Mouse (Mus musculus) neural tube, embryonic 11.5 days (tissue): ENCODE measurements around the gene Plin2. TPM values are rescaled to one million over a fixed set of nuclear protein-coding genes. Genes with fewer than 3 reads are reported as not detected.
A peak's percentile ranks its signal among the peaks of the same experiment; 100 is the strongest.

ENCODE experiments used
- ATAC-seq: fragments of 200-750 bp; cut with Nextera tagmentation; 2 replicates; pipeline ENCODE4 v1.8.0; 2017; ENCODE audit warnings: moderate number of reproducible peaks, mild to moderate bottlenecking, moderate TSS enrichment, moderate library complexity; ENCODE audit not compliant: insufficient read depth, low FRiP score, low TSS enrichment
- DNase-seq: peaks from one replicate; pipeline ENCODE4 v3.0.0-alpha.2; 2015; ENCODE audit warnings: low spot score
- H3K27ac ChIP-seq: fragments of 300-500 bp; sonication (generic); 2 replicates; pipeline ENCODE4 v1.5.1; 2014; ENCODE audit warnings: low read depth, mild to moderate bottlenecking, low read length
- H3K27me3 ChIP-seq: fragments of 300-500 bp; sonication (generic); 2 replicates; pipeline ENCODE4 v1.6.1; 2014; ENCODE audit warnings: mild to moderate bottlenecking, low read length, mixed read lengths; ENCODE audit not compliant: control insufficient read depth, insufficient read depth
- H3K36me3 ChIP-seq: fragments of 300-500 bp; sonication (generic); 2 replicates; pipeline ENCODE4 v1.6.1; 2014; ENCODE audit warnings: mild to moderate bottlenecking, low read length, moderate library complexity, mixed read lengths; ENCODE audit not compliant: control insufficient read depth, insufficient read depth
- H3K4me1 ChIP-seq: fragments of 300-500 bp; sonication (generic); 2 replicates; pipeline ENCODE4 v1.6.1; 2014; ENCODE audit warnings: low read length, mixed read lengths; ENCODE audit not compliant: control insufficient read depth, insufficient read depth
- H3K4me2 ChIP-seq: fragments of 300-500 bp; sonication (generic); 2 replicates; pipeline ENCODE4 v1.6.1; 2014; ENCODE audit warnings: low read depth, mild to moderate bottlenecking, moderate library complexity
- H3K4me3 ChIP-seq: fragments of 300-500 bp; sonication (generic); 2 replicates; pipeline ENCODE4 v1.5.1; 2014; ENCODE audit warnings: low read depth, low read length
- H3K9ac ChIP-seq: fragments of 300-500 bp; sonication (generic); 2 replicates; pipeline ENCODE4 v1.6.1; 2014; ENCODE audit warnings: mild to moderate bottlenecking, low read length
- H3K9me3 ChIP-seq: fragments of 300-500 bp; sonication (generic); 2 replicates; pipeline ENCODE4 v1.6.1; 2016; ENCODE audit warnings: low read length; ENCODE audit not compliant: control insufficient read depth
- WGBS: fragments of 180-500 bp; shearing (Covaris S2); extraction: QIAGEN DNeasy Blood & Tissue Kit; methylation state at CpG from one replicate; pipeline ENCODE4 v1.1.7; 2014; 5-methylcytosine and 5-hydroxymethylcytosine counted together
- polyA plus RNA-seq: library from polyadenylated mRNA; unstranded; fragments of >200 nt; fragmentation: Nextera tagmentation; extraction: Ambion mirVana; gene quantifications from 2 replicates; pipeline ENCODE4 v1.2.1, GENCODE M21; 2014

Gene Plin2
- polyA plus RNA-seq, result 84.2 and 85.8 TPM in 2 replicates

DNA sequence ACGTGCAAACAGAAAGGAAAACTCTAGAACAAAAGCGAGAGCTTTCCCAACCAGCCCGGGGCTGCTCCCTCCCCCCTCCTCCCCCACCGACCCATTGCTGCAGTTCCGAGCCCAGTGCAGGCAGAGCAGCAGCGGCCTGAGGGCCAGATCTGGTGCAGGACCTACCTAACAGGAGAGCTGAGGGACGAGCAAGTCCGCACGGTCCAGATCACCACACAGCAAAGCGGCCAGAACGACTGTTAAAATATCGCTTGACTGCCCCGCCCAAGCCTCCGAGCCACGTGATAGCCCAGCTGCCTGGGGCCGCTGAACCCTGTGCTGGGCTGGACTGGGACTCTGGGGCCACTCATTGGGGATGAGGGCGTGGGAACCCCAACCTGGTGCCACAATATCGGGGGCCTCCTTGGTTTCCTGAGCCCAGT is at the start of gene Plin2:
Gene Plin2, minus strand, starts transcription at position 281 of the 422 bp plus-strand sequence.
- WGBS, result 0% methylated on average over 18 of the region's 18 CpGs
- Histone ChIP-seq H3K4me1 (peaks cover 4% of the 10 kb centered on the region), H3K9me3 (no peaks in the 10 kb centered on the region), H3K4me3 (peak within 1 kb of the TSS; percentile 66), H3K36me3 (0 out of 2 replicates have a peak, but pooled peaks cover 3% of the 10 kb centered on the region), H3K4me2 (peak within 1 kb of the TSS; percentile 64), H3K27ac (peak within 1 kb of the TSS; percentile 40; the same call in 1 of the 2 replicates), H3K9ac (peak within 1 kb of the TSS; percentile 85), H3K27me3 (no peaks in the 10 kb centered on the region)
- peak; percentile 91 for ATAC-seq
- DNase-seq, result peak; percentile 73

DNA sequence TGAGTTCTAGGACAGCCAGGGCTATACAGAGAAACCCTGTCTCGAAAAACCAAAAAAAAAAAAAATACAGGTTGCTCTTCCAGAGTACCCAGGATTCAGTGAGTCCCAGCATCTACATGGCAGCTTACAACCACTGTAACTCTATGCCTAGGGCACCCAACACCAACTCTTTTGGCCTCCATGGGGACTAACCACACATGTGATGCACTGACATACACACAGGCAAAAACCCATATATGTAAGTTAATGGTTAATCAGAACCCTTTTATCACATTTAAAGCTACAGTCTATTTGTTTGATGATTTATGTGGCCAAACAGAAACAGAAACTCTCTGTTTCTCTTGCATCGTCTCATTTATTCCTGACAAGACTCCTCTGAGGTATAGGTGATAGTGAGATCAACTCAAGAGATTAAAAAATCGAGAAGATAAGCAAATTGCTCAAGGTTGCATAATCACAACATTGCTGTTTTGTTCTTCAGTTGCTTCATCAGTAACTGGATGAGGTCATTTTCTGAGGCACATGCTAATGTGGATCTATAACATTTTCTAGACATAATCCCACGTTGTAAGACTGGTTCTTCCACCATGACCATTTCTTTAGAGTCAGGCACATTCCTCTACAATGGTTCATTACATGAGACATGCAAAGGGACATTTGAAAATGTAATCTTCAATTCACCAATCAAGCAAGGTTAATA is 49.2 kb upstream of the Plin2 start:
- no peak for ATAC-seq
- Histone ChIP-seq H3K4me1 (no peaks in the 10 kb centered on the region), H3K9ac (no peak overlapping the region), H3K4me2 (no peak overlapping the region), H3K9me3 (no peaks in the 10 kb centered on the region), H3K27ac (no peak overlapping the region), H3K27me3 (no peaks in the 10 kb centered on the region), H3K36me3 (no peaks in the 10 kb centered on the region), H3K4me3 (no peak overlapping the region)
- DNase-seq, result no peak
- 74% methylated on average over 4 of the region's 4 CpGs for WGBS

DNA sequence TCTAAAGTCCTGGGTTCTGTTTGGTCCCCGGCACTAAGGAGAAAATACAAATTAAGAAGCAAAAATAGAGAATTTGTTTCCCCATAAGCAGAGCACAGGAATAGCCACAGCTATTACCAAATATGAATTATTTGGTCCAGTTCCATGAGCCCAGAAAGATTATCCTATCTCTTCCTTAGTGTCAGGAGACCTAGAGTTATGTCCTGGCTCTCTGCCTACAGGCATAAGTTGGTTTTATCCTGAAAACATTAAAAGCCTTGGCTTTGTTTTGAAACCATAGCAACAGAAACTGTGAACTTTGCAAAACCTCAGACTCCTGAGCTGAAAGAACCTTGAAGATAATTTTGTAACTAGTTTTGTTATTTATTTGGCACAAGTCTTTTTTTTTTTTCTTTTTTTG is 47.3 kb upstream of the Plin2 start:
- Histone ChIP-seq H3K4me1 (no peaks in the 10 kb centered on the region), H3K27ac (no peak overlapping the region), H3K9me3 (no peaks in the 10 kb centered on the region), H3K36me3 (no peaks in the 10 kb centered on the region), H3K27me3 (no peaks in the 10 kb centered on the region), H3K4me3 (no peak overlapping the region), H3K9ac (no peak overlapping the region), H3K4me2 (no peak overlapping the region)
- DNase-seq (no peak), ATAC-seq (no peak)
- WGBS, result 94% methylated on average over 1 of the region's 1 CpGs

GRCm38 (mm10) chr4:86715341-86715740 is 45.5 kb upstream of the Plin2 start:
- H3K27me3 ChIP-seq, result no peaks in the 10 kb centered on the region
- H3K4me1 ChIP-seq, result no peaks in the 10 kb centered on the region
- H3K9me3 ChIP-seq, result no peaks in the 10 kb centered on the region
- WGBS, result 96% methylated on average over 1 of the region's 1 CpGs
- no peak overlapping the region for H3K4me2 ChIP-seq
- no peak overlapping the region for H3K9ac ChIP-seq
- DNase-seq, result no peak
- no peak for ATAC-seq
- H3K27ac ChIP-seq, result no peak overlapping the region
- no peak overlapping the region for H3K4me3 ChIP-seq
- H3K36me3 ChIP-seq, result no peaks in the 10 kb centered on the region

DNA sequence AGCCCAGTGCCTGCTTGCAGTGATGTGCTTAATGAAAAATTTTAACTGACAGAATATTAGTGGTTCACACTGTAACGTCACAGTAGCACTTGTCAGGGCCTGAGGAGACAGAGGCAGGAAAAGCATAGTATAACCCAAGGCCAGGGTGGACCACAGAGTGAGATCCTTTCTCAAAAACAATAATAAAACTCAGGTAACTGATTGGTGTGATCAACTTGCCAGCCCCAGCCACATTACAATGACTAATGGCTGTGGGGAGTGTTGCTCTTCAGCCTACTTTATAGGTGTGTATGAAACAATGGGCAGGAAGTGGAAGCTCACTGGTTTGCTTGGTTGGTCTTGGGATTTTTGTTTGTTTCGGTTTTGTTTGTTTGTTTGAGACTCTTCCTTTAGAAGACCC is 43.7 kb upstream of the Plin2 start:
- WGBS, result 76% methylated on average over 2 of the region's 2 CpGs
- Histone ChIP-seq H3K4me2 (no peak overlapping the region), H3K4me3 (no peak overlapping the region), H3K27ac (no peak overlapping the region), H3K4me1 (no peaks in the 10 kb centered on the region), H3K9ac (no peak overlapping the region), H3K9me3 (no peaks in the 10 kb centered on the region), H3K27me3 (no peaks in the 10 kb centered on the region), H3K36me3 (no peaks in the 10 kb centered on the region)
- no peak for ATAC-seq
- DNase-seq, result no peak

- H3K27me3 ChIP-seq, result no peaks in the 10 kb centered on the region
- ATAC-seq, result no peak
- no peak overlapping the region for H3K4me2 ChIP-seq
- no peaks in the 10 kb centered on the region for H3K36me3 ChIP-seq
- no peak for DNase-seq
- H3K4me3 ChIP-seq, result no peak overlapping the region
- H3K4me1 ChIP-seq, result no peaks in the 10 kb centered on the region
- no peaks in the 10 kb centered on the region for H3K9me3 ChIP-seq
- WGBS, result 88% methylated on average over 12 of the region's 12 CpGs
- no peak overlapping the region for H3K9ac ChIP-seq
- H3K27ac ChIP-seq, result no peak overlapping the region
These were observed 42.9 kb upstream of the Plin2 start for GRCm38 (mm10) chr4:86712751-86713195.

DNA sequence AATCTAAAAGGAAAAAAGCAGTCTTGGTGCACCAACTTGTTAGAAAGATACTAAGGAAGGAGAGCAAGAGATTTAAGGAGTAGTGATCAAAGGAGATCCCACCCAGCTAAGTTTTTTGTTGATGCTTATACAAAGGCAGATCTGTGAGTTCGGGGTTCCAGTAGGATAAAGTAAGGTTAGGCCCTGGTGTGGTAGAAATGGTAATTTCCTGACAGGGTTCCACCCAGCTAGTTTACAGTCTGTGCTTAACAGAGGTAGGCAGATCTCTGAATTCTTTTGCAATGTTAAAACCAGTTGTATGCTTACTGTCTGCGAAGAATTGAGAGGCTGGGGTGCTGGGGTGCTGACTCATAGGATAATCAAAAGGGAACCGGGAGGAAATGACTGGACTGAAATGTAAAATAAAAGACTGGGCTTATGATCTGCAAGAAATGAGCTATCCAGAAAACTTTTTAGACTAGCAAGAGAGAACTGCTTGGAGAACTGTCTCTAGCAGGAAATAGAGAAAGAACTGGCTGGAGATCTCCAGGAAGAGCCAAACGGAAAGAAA is 40.9 kb upstream of the Plin2 start:
- DNase-seq, result no peak
- H3K27me3 ChIP-seq, result no peaks in the 10 kb centered on the region
- WGBS, result 79% methylated on average over 4 of the region's 4 CpGs

DNA sequence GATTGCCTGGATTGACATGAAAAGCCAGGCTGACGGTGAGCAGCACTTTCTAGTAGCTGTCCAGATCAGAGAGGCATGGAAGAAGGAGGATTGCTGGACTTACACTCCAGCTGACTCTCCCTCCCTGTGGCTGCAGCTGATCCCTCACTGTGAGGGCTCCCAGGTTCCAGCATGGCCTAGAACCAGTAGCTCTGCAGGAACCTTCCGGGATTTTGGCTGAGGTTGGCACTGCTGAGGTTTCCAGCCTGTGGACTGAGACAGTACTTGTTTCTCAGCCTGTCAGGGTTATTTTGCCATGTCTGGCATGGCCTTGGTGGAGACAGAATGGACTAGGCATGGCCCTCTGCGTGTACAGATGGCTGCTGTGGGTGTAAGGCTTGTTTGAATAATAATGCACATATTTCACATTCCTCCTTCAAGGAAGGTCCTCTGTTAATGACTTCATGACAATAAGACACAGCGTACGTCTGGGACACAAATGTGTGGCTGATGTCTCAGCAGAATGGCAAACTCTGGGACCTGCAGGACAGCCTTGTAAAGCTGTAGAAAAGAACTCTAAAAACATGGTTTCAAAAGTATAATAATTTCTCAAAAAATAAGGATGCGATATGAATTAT is 40.3 kb upstream of the Plin2 start:
- 71% methylated on average over 6 of the region's 6 CpGs for WGBS
- no peak overlapping the region for H3K9ac ChIP-seq
- no peaks in the 10 kb centered on the region for H3K4me1 ChIP-seq
- H3K36me3 ChIP-seq, result no peaks in the 10 kb centered on the region
- H3K9me3 ChIP-seq, result no peaks in the 10 kb centered on the region
- no peak overlapping the region for H3K4me3 ChIP-seq
- H3K27me3 ChIP-seq, result no peaks in the 10 kb centered on the region
- no peak overlapping the region for H3K27ac ChIP-seq
- no peak overlapping the region for H3K4me2 ChIP-seq
- ATAC-seq (no peak), DNase-seq (no peak)

More for the DNA sequence above, 40.9 kb upstream of the Plin2 start:
- Histone ChIP-seq H3K9ac (no peak overlapping the region), H3K4me2 (no peak overlapping the region), H3K36me3 (no peaks in the 10 kb centered on the region), H3K4me1 (no peaks in the 10 kb centered on the region), H3K4me3 (no peak overlapping the region), H3K9me3 (no peaks in the 10 kb centered on the region), H3K27ac (no peak overlapping the region)
- ATAC-seq, result no peak

GRCm38 (mm10) chr4:86708801-86709200 is 38.9 kb upstream of the Plin2 start:
- Histone ChIP-seq H3K9ac (no peak overlapping the region), H3K27ac (no peak overlapping the region), H3K9me3 (no peaks in the 10 kb centered on the region), H3K4me1 (no peaks in the 10 kb centered on the region), H3K27me3 (no peaks in the 10 kb centered on the region), H3K4me2 (no peak overlapping the region), H3K36me3 (no peaks in the 10 kb centered on the region), H3K4me3 (no peak overlapping the region)
- no peak for DNase-seq
- 30% methylated on average over 1 of the region's 1 CpGs for WGBS
- no peak for ATAC-seq
